Mouse (Mus musculus): Measurements from ENCODE around the gene Mrpl44.

GRCm38 (mm10) chr1:79768231-79768630 is 7.6 kb upstream of the Mrpl44 start:
- TF ChIP-seq POLR2AphosphoS5 (IDR thresholded peaks at IDR 0.05; ENCODE audit: insufficient replicate concordance, low read depth, low read length) (no peak), TAL1 (conservative IDR thresholded peaks at IDR 0.05; ENCODE audit: low read depth, low read length) (no peak), CTCF (IDR thresholded peaks at IDR 0.05; ENCODE audit: low read depth, low read length) (no peak), GATA1 (IDR thresholded peaks at IDR 0.05; ENCODE audit: borderline replicate concordance, low read length) (no peak), GATA2 (IDR thresholded peaks at IDR 0.05; ENCODE audit: borderline replicate concordance, low read depth, low read length) (no peak)

All from G1E (cell line).